Mouse (Mus musculus) mature B cell (primary cell): ENCODE results near the gene Ric8a.

Source experiments
- in situ Hi-C: fragments of 300-500 bp; cut with MboI; formaldehyde crosslinking; loops from 2 replicates; pipeline ENCODE4 v1.14.3; 2019

The Ric8a gene

DNA sequence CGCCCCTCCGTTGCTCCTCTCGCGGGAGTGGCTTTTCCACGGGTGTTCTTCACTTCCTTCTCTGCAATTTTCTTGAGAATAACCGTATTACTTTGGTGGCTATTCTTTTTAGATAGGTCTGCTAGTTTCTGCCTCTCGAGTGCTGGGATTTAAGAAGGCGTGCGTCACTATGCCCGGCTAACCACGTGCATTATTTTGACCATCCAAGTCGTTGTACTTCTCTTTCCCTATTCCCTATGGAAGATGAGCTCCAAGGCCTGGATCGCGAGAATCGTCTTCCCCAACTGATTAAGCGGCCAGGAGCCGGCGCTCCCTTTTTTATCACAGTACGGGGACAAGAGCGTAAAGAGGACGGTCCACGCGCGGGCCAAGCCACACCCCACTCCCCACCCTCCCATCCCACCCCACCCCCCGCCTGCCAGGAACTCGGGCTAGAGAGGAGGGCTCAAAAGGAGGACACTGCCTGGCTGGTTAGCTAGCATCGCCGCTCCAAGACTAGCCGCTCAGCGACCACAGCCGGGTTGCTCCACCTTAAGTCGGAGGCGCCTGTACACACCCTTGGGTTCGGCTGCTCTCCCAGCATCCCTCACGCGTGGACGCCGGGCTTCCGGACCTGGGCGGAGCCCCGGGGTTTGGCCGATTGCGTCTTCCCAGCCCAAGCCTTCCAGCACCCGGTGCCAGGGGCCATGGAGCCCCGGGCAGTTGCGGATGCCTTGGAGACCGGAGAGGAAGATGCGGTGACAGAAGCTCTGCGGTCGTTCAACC, at the start of gene Ric8a:
Ric8a (plus strand) TSS at position 173 of the 765 bp plus-strand sequence.
- in situ Hi-C loops, result no loop called here

DNA sequence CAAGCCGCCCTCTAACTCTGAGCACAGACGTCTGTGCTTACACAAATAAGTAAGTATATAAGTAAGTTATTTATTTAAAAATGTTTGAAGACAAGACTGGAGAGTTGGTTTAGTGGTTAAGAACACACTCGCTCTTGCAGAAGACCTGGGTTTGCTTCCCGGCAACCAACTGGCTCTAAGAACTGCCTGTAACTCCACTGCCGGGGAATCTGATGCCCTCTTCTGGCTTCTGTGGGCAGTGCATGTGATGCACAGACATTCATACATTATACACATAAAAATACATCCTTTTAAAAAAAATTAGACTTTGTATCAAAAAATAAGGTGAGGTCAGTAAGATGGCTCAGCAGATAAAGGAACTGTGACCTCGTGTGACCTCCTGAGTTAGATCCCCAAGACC, 46.3 kb upstream of the Ric8a start:
- in situ Hi-C loops, result no loop called here

DNA sequence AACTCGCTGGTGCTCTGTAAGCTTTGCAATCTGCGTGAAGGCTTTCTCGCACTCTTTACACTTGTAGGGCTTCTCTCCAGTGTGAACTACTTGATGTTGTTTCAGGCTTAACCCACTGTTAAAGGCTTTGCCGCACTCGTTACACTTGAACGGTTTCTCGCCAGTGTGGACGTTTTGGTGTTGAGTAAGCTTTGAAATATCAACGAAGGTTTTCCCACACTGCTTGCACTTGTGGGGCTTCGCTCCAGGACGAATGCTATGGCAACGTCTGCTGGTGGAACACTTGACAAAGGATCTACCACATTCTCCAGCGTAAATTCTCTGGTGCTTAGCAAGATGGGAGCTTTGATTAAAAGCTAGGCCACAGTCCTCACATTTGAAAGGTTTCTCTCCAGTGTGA, 45.0 kb upstream of the Ric8a start:
- in situ Hi-C loops, result no loop called here

DNA sequence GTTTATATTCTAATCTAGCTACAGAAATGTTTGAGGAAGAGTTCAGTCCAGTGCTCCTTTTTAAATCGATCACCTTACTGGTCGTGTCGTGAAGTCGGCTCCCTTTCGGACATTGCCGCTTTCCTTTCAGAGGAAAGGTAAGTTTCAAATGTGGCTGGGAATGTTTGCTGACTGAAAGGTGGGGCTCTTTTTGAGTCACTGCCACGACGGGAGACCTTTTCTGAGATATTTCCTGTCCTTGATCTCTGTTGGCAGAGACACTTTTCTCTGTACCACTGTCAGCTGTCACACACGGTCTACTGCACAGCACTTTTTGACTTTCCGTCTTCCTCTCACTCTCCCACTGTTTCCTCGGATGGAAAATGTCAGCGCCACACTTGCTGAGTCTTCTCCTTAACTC, 43.9 kb upstream of the Ric8a start:
- in situ Hi-C loops, result no loop called here

DNA sequence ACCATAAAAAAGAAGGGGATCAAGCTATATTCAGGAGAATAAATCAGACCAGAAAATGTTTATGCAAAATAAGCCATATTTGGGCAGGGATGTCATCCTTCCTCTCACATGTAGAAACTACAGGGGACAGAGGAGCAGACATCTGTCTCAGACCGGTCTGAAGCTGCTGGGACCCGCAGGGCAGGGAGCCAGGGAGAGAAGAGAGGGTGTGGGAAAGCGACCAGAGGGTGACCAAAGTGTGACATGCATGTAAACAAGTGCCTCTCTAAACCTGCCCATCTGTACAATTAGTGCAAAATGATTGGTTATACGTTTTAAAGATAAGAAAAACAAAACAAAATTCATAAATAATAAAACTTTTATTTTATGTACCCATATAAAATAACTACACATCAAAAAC, 36.6 kb upstream of the Ric8a start:
- in situ Hi-C loops, result no loop called here

DNA sequence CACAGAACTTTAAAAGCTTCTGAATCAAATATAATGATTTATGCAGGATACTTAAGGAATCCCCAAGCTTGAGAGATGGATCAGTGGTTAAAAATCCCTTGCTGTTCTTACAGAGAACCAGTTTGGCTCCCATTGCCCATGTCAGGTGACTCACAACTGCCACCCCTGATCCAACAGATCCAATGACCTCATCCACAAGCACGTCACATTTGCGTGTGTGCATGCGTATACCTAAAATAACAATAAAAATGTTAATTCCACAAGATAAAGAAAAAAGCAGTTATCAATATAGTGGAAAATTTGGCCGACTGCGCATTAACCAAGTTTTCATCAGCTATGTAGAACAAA, 35.5 kb upstream of the Ric8a start:
- in situ Hi-C loops, result no loop called here

GRCm38 (mm10) chr7:140821653-140822329, 35.0 kb upstream of the Ric8a start, which contains the start of gene Zfp941:
Gene Zfp941, minus strand, starts transcription at chr7:140822178.
- in situ Hi-C loops, result no loop called here

DNA sequence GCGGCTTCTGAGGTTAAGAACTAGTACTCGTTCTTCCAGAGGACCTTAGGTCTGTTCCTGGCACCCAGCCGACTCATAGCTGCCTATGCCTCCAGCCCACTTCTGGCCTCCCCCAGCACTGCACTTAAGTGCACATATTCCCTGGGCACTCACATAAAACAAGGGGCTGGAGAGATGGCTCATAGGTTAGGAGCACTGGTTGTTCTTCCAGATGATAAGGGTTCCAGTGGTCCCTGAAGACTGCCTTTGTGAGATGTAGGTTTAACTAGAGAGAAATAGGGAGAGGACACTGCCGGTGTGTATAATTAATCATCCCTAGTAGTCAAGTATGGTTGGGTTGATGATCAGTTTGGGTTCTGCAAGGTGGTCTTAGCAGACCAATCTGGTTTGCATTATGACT, 34.0 kb upstream of the Ric8a start:
- in situ Hi-C loops, result no loop called here

DNA sequence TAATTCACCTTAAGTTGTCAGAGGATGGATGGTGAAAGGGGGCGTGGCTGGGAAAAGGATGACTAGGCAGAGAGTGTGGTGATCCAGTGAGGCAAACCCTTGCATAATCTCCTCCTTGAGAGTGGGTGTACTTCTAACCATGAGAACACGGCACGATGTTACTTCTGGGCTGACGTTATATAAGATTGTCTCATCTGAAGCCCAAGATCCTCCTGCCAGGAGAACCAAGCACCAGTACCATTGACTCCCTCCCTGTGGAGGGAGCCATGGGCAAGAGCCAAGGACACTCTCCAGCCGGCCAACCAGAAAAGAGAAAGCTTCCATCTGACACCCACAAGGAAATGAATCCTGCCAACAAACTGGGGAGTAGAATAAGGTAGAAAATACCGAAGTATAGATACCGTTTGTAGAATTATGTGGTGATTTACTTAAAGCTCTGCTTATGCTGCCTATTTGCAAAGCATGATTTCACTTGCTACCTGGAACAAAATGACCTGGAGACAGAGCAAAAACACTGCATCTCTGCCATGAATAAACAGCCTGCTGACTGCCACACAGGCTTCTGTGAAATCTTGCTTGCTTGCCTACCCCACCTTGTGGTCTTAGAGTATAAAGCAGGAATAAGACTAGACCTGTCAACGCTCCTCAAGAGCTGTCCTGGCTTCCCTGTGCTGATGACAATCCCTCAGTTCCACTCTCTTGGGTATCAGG, 28.4 kb upstream of the Ric8a start:
- in situ Hi-C loops, result no loop called here

DNA sequence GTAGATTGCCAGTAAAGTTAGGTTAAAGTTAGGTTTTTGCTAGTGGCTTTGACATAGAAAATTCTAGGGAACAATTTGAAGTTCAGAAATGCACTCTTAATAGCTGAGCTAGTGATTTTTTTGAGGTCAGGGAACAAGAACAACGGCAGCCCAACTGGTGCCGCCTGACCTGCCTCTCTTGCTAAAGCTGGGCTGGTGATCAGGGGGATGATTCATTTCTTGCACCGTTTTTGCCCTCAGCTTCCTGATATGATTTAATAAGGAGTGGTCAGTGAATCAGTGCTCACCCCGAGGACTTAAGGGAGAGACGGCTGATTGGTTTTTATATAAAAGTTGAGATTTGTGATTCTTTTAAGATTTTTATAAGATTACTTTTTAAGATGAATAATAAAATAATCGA, 25.3 kb upstream of the Ric8a start:
- in situ Hi-C loops, result no loop called here

- in situ Hi-C loops, result no loop called here
Measured at GRCm38 (mm10) chr7:140833341-140833740, 23.4 kb upstream of the Ric8a start.

- in situ Hi-C loops, result no loop called here
Measured at GRCm38 (mm10) chr7:140834968-140835757, 21.6 kb upstream of the Ric8a start, which contains the start of gene Urah. Gene Urah, plus strand, starts transcription at chr7:140835018.

DNA sequence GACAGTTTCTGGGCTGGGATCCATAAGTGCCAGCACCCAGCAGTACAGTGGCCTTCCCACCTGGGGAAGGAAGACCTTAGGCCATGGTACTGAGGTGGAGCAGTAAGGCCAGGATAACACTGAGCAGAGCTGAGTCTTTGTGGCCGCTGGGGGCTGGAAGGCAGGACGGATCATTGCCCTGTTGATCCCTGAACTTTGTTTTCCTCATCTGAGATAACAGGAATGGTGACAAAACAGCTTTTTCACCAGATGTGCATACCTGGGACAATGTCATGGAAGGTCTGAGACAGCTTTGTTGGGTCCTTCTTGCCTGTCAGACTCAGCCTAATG, 21.0 kb upstream of the Ric8a start:
- in situ Hi-C loops, result no loop called here

- in situ Hi-C loops, result no loop called here
Measured at GRCm38 (mm10) chr7:140836243-140837115, 20.3 kb upstream of the Ric8a start.

DNA sequence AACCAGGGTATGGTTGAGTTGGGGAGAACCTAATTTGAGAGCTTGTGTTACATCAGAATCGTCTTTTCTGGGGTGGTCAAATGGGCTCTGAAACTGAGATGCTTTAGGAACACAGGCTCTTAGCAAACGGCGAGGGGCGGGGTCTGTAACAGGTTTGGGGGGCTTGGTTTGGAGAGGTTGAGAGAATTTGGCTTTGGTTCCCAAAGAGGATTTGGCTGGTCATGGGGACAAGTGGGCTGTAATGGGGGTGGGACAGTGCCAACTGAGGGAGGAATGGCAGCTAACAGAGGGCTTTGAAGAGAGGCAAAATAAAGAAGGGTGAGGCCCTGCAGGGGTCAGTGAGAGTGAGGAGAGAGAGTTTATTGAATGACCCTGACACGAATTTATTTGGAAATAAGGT, 17.2 kb upstream of the Ric8a start:
- in situ Hi-C loops, result no loop called here

DNA sequence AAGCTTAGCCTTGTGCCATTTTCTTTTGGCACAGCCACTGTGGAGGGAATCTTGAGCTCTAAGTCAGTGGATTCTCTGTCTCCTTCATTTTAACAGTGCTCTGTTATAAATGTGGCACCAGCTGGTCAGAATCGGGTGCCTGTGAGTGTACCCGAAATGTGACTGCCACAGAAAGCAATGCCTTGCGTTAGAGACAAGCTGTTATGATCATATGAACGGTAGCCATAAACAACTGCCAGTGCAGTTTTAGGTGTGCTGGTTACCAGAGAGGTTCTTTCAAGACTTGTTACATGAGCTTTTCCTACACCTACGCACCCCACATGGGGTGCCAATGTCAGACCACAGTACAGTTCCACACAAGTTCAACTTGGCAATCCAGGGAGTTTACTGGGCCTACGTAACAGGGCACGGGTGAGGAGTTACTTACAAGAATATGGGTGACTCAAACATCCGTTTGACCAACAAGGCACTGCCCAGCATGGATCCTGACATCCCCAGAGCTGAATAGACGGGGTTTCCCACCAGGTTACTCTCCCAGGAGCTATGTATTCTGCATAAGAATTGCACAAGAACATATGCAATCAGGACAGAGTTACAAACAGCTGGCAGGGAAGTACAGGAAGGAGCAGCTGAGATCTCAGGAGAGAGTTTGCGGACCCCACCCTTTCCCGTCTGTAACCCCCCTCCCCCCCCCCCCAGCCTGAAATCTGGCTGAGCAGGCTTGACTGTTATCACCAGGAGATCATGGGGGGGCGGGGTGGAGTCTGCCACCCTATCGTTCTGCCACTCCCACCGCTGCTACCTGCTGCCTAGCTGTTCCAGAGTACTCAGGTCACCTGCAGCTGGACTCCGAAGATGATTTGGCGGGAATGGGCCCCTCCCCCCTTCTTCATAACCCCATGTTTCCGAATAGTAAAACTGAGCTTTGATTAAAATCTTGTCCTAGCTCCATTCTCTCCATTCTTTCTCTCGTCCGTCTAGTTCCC, 15.7 kb upstream of the Ric8a start:
- in situ Hi-C loops, result no loop called here

GRCm38 (mm10) chr7:140843806-140844205, 13.0 kb upstream of the Ric8a start:
- in situ Hi-C loops, result no loop called here

- in situ Hi-C loops, result loop anchor here (5.0 kb wide), 2 partner anchors 57 to 207 kb away; partner anchors contain the start of gene Cox8b
Measured at GRCm38 (mm10) chr7:140844905-140845665, 11.7 kb upstream of the Ric8a start, which contains the start of gene Scgb1c1. Gene Scgb1c1, plus strand, starts transcription at chr7:140845547.

- in situ Hi-C loops, result loop anchor here (5.0 kb wide), 2 partner anchors 57 to 207 kb away; partner anchors contain the start of gene Cox8b
Measured at GRCm38 (mm10) chr7:140845683-140846082, 11.1 kb upstream of the Ric8a start.
